Mouse (Mus musculus): ENCODE results near the gene Med10. TPM values are rescaled to one million over a fixed set of nuclear protein-coding genes. Genes with fewer than 3 reads are reported as not detected.

Gene Med10
- total RNA-seq, 1 experiment, result 63.1 TPM

- no peak overlapping the region for H3K27ac ChIP-seq (ENCODE audit: insufficient read depth, low read depth, low read length, poor library complexity, severe bottlenecking)
- H3K4me1 ChIP-seq (ENCODE audit: control insufficient read depth in 2 of 2, insufficient read depth in 2 of 2, low read length in 2 of 2, poor library complexity in 1 of 2), result no peaks in the 10 kb centered on the region
- no peaks in the 10 kb centered on the region for H3K9me3 ChIP-seq (ENCODE audit: control insufficient read depth, insufficient read depth, low read depth, low read length)
- TF ChIP-seq MAFK (IDR thresholded peaks at IDR 0.05; ENCODE audit: insufficient read depth, low read depth, low read length), result no peak
- no peak for TF ChIP-seq HCFC1 (IDR thresholded peaks at IDR 0.05; ENCODE audit: borderline replicate concordance, insufficient read depth, low read length)
- no peak for TF ChIP-seq ZC3H11A (IDR thresholded peaks at IDR 0.05; ENCODE audit: borderline replicate concordance, low read depth, low read length)
- TF ChIP-seq CHD2 (IDR thresholded peaks at IDR 0.05; ENCODE audit: low read depth, low read length), result no peak
- TF ChIP-seq ZNF384 (IDR thresholded peaks at IDR 0.05; ENCODE audit: low read depth, low read length), result no peak
- no peak for DNase-seq (ENCODE audit: low read depth, low spot score)
- no peaks in the 10 kb centered on the region for H3K36me3 ChIP-seq (ENCODE audit: control insufficient read depth, insufficient read depth, low read length, poor library complexity, severe bottlenecking)
- in situ Hi-C loops (cut with MboI; ENCODE audit: low sequenced_read_pairs in 2 of 2, unreplicated experiment in 2 of 2), result no loop called here
- no peak overlapping the region for H3K9ac ChIP-seq (ENCODE audit: insufficient read depth, low read depth, low read length, poor library complexity, severe bottlenecking)
- no peak overlapping the region for H3K4me3 ChIP-seq (ENCODE audit: insufficient read depth in 1 of 2, low read depth in 1 of 2, low read length in 2 of 2, poor library complexity in 1 of 2, severe bottlenecking in 1 of 2)
Measured at GRCm38 (mm10) chr13:69788704-69789103, 13.5 kb upstream of the Med10 start.

- no peak for DNase-seq (ENCODE audit: low read depth, low spot score)
- Histone ChIP-seq H3K9ac (ENCODE audit: insufficient read depth, low read depth, low read length, poor library complexity, severe bottlenecking) (no peak overlapping the region), H3K36me3 (ENCODE audit: control insufficient read depth, insufficient read depth, low read length, poor library complexity, severe bottlenecking) (no peaks in the 10 kb centered on the region), H3K9me3 (ENCODE audit: control insufficient read depth, insufficient read depth, low read depth, low read length) (no peaks in the 10 kb centered on the region), H3K4me1 (ENCODE audit: control insufficient read depth in 2 of 2, insufficient read depth in 2 of 2, low read length in 2 of 2, poor library complexity in 1 of 2) (no peaks in the 10 kb centered on the region), H3K4me3 (ENCODE audit: insufficient read depth in 1 of 2, low read depth in 1 of 2, low read length in 2 of 2, poor library complexity in 1 of 2, severe bottlenecking in 1 of 2) (no peak overlapping the region), H3K27ac (ENCODE audit: insufficient read depth, low read depth, low read length, poor library complexity, severe bottlenecking) (no peak overlapping the region)
- in situ Hi-C loops (cut with MboI; ENCODE audit: low sequenced_read_pairs in 2 of 2, unreplicated experiment in 2 of 2), result no loop called here
- no peak for TF ChIP-seq ZNF384 (IDR thresholded peaks at IDR 0.05; ENCODE audit: low read depth, low read length)
- no peak for TF ChIP-seq HCFC1 (IDR thresholded peaks at IDR 0.05; ENCODE audit: borderline replicate concordance, insufficient read depth, low read length)
- no peak for TF ChIP-seq ZC3H11A (IDR thresholded peaks at IDR 0.05; ENCODE audit: borderline replicate concordance, low read depth, low read length)
- no peak for TF ChIP-seq CHD2 (IDR thresholded peaks at IDR 0.05; ENCODE audit: low read depth, low read length)
- TF ChIP-seq MAFK (IDR thresholded peaks at IDR 0.05; ENCODE audit: insufficient read depth, low read depth, low read length), result no peak
Measured at GRCm38 (mm10) chr13:69791814-69792213, 10.4 kb upstream of the Med10 start.

- H3K9ac ChIP-seq (ENCODE audit: insufficient read depth, low read depth, low read length, poor library complexity, severe bottlenecking), result no peak overlapping the region
- H3K36me3 ChIP-seq (ENCODE audit: control insufficient read depth, insufficient read depth, low read length, poor library complexity, severe bottlenecking), result no peaks in the 10 kb centered on the region
- H3K9me3 ChIP-seq (ENCODE audit: control insufficient read depth, insufficient read depth, low read depth, low read length), result no peaks in the 10 kb centered on the region
- TF ChIP-seq CHD2 (IDR thresholded peaks at IDR 0.05; ENCODE audit: low read depth, low read length) (no peak), HCFC1 (IDR thresholded peaks at IDR 0.05; ENCODE audit: borderline replicate concordance, insufficient read depth, low read length) (no peak), MAFK (IDR thresholded peaks at IDR 0.05; ENCODE audit: insufficient read depth, low read depth, low read length) (no peak), ZC3H11A (IDR thresholded peaks at IDR 0.05; ENCODE audit: borderline replicate concordance, low read depth, low read length) (no peak), ZNF384 (IDR thresholded peaks at IDR 0.05; ENCODE audit: low read depth, low read length) (no peak)
- no peak for DNase-seq (ENCODE audit: low read depth, low spot score)
- in situ Hi-C loops (cut with MboI; ENCODE audit: low sequenced_read_pairs in 2 of 2, unreplicated experiment in 2 of 2), result no loop called here
- H3K4me1 ChIP-seq (ENCODE audit: control insufficient read depth in 2 of 2, insufficient read depth in 2 of 2, low read length in 2 of 2, poor library complexity in 1 of 2), result no peaks in the 10 kb centered on the region
- no peak overlapping the region for H3K4me3 ChIP-seq (ENCODE audit: insufficient read depth in 1 of 2, low read depth in 1 of 2, low read length in 2 of 2, poor library complexity in 1 of 2, severe bottlenecking in 1 of 2)
- no peak overlapping the region for H3K27ac ChIP-seq (ENCODE audit: insufficient read depth, low read depth, low read length, poor library complexity, severe bottlenecking)
Measured at GRCm38 (mm10) chr13:69792541-69793009, 9.6 kb upstream of the Med10 start.

- no peak for TF ChIP-seq HCFC1 (IDR thresholded peaks at IDR 0.05; ENCODE audit: borderline replicate concordance, insufficient read depth, low read length)
- TF ChIP-seq ZNF384 (IDR thresholded peaks at IDR 0.05; ENCODE audit: low read depth, low read length), result no peak
Measured at GRCm38 (mm10) chr13:69794808-69795207, 7.4 kb upstream of the Med10 start.

More at GRCm38 (mm10) chr13:69794808-69795207, 7.4 kb upstream of the Med10 start:
- DNase-seq (ENCODE audit: low read depth, low spot score), result no peak
- Histone ChIP-seq H3K4me3 (ENCODE audit: insufficient read depth in 1 of 2, low read depth in 1 of 2, low read length in 2 of 2, poor library complexity in 1 of 2, severe bottlenecking in 1 of 2) (no peak overlapping the region), H3K27ac (ENCODE audit: insufficient read depth, low read depth, low read length, poor library complexity, severe bottlenecking) (no peak overlapping the region), H3K9me3 (ENCODE audit: control insufficient read depth, insufficient read depth, low read depth, low read length) (no peaks in the 10 kb centered on the region), H3K9ac (ENCODE audit: insufficient read depth, low read depth, low read length, poor library complexity, severe bottlenecking) (no peak overlapping the region), H3K4me1 (ENCODE audit: control insufficient read depth in 2 of 2, insufficient read depth in 2 of 2, low read length in 2 of 2, poor library complexity in 1 of 2) (no peaks in the 10 kb centered on the region), H3K36me3 (ENCODE audit: control insufficient read depth, insufficient read depth, low read length, poor library complexity, severe bottlenecking) (no peaks in the 10 kb centered on the region)
- in situ Hi-C loops (cut with MboI; ENCODE audit: low sequenced_read_pairs in 2 of 2, unreplicated experiment in 2 of 2), result no loop called here
